Mouse (Mus musculus) layer of hippocampus, adult 18-20 months (tissue): ENCODE data around the gene Pwwp2a. TPM values are rescaled to one million over a fixed set of nuclear protein-coding genes. Genes with fewer than 3 reads are reported as not detected.
A peak's percentile ranks its signal among the peaks of the same experiment; 100 is the strongest.

ENCODE experiments used
- DNase-seq, 2 experiments: peaks; one replicate each; pipeline ENCODE4 v3.0.0; 2022; ENCODE audit warnings: low spot score in 2 of 2
- long read RNA-seq: library from polyadenylated mRNA; stranded (forward); transcript quantifications from one replicate; pipeline ENCODE4 v2.0.0, GENCODE M21; 2021
- total RNA-seq, 2 experiments: library from RNA; stranded (reverse); gene quantifications; 2 replicates each; pipeline ENCODE4 v1.2.3; 2021

Gene Pwwp2a
- 10 to 100 TPM; 65.4 to 70.4 TPM for total RNA-seq
- long read RNA-seq, transcript Pwwp2a-201 (2 exons, 3,277 nt) = major isoform, 6 of 37 reads
- long read RNA-seq, partial matches to known transcripts = 1 of 37 reads
- long read RNA-seq, other reads (novel, unspliced or antisense) = 25 of 37 reads

GRCm38 (mm10) chr11:43681472-43682414 lies at the start of gene Pwwp2a:
Gene Pwwp2a, plus strand, starts transcription at chr11:43681998.
- peak; percentile 99 for DNase-seq

DNA sequence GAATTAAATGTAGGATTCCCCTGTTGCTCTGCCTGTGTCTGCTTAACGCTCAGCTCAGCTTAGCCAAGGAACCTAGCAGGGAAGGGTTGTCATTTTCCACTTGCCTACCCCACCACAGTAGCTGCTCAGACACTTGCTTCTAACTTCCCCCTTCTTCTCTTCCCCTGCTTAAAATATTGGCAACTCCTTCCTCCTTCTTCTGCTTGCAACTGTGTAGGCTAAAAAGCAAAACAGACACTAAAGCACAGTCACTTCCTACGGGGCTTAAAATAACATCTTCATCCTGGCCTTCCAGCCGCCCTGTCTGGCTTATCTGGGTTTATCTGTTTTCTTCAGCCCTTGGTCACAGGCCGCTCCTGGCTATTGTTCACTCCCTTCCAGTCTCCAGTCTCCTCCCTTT lies 49.2 kb upstream of the Pwwp2a start:
- DNase-seq = peak in 1 of 2 experiments; percentile 42

GRCm38 (mm10) chr11:43633165-43633564 lies 48.6 kb upstream of the Pwwp2a start:
- DNase-seq = no peak

GRCm38 (mm10) chr11:43633658-43634401 lies 48.0 kb upstream of the Pwwp2a start:
- DNase-seq = peak in 1 of 2 experiments; percentile 64

- DNase-seq = peak in 1 of 2 experiments; percentile 60
Measured at GRCm38 (mm10) chr11:43636761-43637160, 45.0 kb upstream of the Pwwp2a start.

DNA sequence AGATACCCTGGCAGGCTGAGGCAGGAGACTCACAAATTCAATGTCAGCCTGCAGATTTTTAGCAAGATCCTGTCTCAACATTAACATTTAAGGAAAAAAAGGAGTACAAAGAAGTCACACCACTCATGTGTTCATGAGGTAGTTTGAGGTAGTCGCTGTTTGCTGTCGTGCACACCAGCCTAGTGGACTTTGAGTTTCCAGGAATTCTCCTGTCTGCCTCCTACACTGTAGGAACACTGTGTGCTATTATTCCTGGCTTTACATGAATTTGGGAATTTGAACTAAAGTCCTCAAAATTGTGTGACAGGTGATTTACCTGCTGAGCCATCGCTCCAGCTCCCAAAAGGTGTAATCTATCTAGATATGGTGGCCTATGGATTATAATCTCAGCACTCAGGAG lies 43.3 kb upstream of the Pwwp2a start:
- DNase-seq = no peak

- DNase-seq = peak; percentile 53 to 70
Measured at GRCm38 (mm10) chr11:43643180-43643591, 38.6 kb upstream of the Pwwp2a start.

GRCm38 (mm10) chr11:43645286-43645685 lies 36.5 kb upstream of the Pwwp2a start:
- no peak for DNase-seq

DNA sequence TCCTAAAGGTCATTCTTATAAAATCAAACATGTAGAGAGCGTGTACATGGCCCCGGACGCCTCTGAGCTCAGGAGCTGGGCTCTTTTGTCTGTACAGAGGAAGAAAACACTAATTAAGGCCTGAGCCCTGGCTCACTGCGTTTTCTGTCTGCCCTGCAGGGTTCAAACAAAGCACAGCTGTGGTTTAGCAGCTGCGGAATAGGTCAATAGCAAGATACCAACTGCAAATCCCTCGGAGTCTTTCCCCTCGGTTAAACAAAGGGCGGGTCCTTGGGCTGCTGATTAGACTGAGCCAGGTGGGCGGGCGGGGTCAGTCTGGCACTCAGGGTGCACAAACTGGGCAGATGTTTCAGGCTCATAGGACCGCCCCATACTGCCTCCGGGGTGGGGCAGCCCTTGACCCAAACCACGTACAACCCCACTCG lies 28.7 kb upstream of the Pwwp2a start:
- DNase-seq = no peak

DNA sequence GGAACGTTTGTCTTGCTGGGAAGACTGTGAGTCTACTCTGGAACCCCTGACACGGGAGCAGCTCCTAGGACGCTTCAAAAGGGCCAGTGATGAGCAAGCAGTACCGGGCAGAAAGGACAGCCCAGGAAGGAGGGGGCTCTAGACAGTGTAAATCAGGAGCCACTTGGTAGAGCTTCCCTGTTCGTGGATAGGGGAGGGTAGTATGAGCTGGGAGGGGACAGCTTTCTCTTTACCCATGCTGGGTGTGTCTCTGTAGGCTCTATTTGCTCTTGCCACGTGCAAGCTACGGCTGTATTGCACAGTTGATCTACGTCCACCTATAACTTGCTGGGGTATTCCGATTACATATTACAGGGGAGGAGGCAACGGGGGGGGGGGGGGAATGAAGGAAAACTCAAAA lies 25.3 kb upstream of the Pwwp2a start:
- no peak for DNase-seq

GRCm38 (mm10) chr11:43658010-43658409 lies 23.8 kb upstream of the Pwwp2a start:
- DNase-seq = no peak

DNA sequence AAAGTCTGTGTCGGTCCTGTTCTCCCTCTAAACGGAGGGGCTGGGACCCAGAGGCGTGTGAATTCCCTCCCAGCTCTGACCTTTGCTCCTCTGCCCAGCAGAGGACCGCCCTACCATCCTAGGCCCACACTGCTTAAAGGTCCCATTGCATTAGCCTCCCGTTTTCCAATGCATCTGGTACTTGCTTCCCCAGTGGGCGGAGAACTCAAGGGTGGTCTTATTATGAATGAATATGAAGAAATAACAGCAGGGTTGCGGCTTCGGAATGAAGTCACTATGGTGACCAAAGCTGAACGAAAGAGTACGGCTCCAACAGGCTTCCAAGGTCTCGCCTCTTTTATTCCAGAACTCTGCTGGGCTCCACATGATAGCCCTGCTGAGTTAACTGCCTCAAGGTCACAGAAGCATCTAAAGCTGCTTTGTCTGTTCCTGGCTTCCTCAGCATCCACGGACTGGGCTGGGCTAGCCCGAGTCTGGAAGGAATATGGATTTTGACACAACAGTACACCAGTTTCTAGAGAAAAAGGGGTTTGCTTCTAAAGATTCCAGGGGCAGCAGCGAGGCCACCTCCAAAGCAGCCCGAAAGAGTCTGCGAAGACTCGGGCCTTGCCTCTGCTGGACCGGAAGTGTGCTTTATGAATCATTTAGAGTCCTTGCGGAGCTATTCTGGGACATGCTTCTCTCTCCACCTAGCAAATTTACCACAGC lies 14.6 kb upstream of the Pwwp2a start:
- no peak for DNase-seq

DNA sequence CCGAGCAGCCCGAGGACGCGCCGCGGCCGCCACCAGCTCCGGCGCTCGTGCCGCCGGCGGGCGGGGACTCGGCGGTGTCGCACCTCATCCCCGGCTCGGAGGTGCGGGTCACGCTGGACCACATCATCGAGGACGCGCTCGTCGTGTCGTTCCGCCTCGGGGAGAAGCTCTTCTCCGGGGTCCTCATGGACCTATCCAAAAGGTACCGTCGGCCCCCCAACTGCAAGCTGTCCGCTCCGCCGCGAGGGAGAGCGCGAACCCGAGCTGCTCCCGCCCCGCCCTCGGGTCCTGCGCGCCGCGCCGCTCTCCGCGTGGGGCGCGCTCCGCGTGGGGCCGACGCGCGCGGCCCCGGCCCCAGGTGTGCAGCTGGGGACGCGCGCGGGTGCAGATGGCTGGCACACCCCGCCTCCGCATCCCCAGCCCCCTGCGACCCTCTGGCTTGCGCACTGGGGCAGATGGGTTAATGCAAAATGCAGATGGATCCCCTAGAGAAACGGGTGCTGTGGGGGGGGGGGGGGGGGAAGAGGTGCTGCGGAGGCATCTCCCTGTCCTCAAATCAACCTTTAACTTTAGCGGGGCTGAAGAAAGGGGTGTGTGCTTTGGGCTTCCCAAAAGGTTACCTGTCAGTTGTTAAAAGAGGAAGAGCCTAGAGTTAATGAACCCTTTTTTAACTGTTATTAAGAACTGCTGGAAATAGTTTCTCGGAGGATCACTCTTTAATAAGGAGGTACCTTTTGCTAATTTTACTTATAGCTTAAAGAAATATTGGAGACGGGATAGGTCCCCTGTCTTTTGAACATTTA lies 818 bp downstream of the Pwwp2a start:
- peak; percentile 37 to 61 for DNase-seq

DNA sequence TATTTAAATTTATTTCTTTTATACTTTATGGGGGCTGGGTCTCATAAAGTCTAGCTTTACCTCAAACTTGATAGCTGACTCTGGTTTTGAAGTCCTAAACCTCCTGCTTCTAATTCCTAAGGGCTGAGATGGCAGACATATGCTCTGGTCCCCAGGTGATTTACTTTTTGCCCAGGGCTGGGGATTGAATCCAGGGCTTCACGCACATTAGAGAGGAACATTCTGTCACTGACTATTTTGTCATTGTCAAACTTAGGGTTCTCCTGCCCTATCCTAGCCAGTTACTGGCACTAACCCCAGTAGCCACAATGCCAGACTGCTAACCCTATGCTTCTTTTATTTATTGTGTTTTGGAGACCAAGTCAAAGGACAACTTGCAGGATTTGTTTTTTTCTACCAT lies 7.1 kb downstream of the Pwwp2a start:
- DNase-seq = no peak

DNA sequence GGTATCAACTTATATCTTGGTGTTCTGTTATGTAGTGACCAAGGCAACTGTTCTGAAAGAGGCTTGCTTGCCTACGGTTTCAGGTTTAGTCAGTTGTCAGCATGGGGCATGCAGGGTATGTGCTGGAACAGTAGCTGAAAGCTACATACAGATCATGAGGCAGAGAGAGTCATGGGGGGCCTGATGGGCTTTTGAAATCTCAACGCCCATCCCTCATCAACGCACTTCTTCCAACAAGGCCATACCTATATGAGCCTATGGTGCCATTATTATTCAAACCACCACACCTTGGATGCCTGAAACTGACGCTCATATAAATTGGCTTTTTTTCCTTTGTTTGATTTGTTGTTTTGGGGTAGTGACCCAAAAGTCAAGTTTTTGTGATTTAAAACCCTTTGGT lies 14.8 kb downstream of the Pwwp2a start:
- no peak for DNase-seq

DNA sequence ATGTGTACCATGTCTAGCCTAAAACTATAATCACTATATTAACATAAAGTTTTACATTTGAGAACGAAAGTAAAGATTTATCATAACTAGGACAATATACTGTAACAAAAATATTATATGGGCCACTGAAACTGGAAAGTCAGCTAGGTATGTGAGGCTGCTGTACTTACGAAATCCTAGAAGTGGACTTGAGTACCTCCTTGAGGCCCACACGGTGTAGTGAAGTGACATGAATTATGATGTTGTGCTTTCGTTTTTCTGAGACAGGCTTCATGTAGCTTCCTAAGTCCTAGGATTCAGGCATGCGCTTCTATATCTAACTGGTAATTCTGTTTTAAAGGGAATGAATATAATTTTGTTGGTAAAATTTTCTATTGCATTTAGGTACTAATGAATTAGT lies 16.8 kb downstream of the Pwwp2a start:
- no peak for DNase-seq

GRCm38 (mm10) chr11:43700291-43700690 lies 18.5 kb downstream of the Pwwp2a start:
- no peak for DNase-seq

DNA sequence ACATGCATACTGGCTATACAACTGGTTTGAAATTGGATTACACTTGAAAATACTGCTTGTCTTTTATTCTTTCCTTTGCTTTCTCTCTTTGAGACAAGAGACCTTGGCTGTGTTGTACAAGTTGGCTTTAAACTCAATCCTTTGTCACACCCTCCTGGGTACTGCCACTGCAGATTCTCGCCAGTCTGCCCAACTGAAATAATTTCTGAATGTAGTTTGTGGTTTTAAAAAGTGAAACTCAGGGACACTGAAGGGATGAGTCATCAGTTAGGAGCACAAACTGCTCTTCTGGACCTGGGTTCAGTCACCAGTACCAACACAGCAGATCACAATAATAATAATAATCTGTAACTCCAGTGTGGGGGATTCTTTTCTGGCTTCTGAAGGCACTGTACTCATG lies 21.8 kb downstream of the Pwwp2a start:
- no peak for DNase-seq

DNA sequence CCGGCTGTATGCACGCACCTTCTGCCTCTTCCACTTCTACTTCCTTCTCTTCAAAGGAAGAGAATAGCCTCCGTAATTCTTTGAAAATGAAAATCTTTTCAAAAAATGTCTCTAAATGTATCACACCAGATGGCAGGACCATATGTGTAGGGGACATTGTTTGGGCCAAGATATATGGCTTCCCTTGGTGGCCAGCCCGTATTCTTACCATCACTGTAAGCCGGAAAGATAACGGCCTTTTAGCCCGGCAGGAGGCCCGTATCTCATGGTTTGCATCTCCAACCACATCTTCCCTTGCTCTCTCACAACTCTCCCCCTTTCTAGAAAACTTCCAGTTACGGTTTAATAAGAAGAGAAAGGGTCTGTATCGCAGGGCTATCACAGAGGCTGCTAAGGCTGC lies 24.0 kb downstream of the Pwwp2a start:
- no peak for DNase-seq

GRCm38 (mm10) chr11:43708409-43708808 lies 26.6 kb downstream of the Pwwp2a start:
- DNase-seq = no peak
